8 mouse cellular contexts compared by ENCODE assay signal in genomic region chr11:46052105-46052659, GRCm38 (mm10). TPM values are rescaled to one million over a fixed set of nuclear protein-coding genes. Genes with fewer than 3 reads are reported as not detected.
DNase-seq lines count a peak whose midpoint lies in the region; ATAC-seq and TF ChIP-seq lines count a peak whose summit lies in the region.
"Not testable (repeated sequence)": the region's sequence is repeated elsewhere in the genome, so short reads cannot be mapped to it uniquely, and the experiment has no call there.

Gene Gm12166, minus strand, starts transcription at chr11:46052321.

- ATAC-seq in granulocyte monocyte progenitor cell, adult 5-6 weeks (replicated peaks; ENCODE audit: poor library complexity, severe bottlenecking), result peak; percentile 67
- 0 out of 2 replicates have a peak, but pooled peaks have one; percentile 16 for ATAC-seq in hindbrain, postnatal 0 days
- not testable (repeated sequence) for ATAC-seq in midbrain, postnatal 0 days (ENCODE audit: low FRiP score); stomach, postnatal 0 days (ENCODE audit: low FRiP score, low TSS enrichment)

- not testable (repeated sequence) for TF ChIP-seq EP300 in stomach, postnatal 0 days (optimal IDR thresholded peaks at IDR 0.05)

- H3K79me3 ChIP-seq in C2C12 (ENCODE audit: low read depth), result not testable (repeated sequence)

- WGBS in hindbrain, postnatal 0 days, result 18% methylated on average over 19 of the region's 19 CpGs
- WGBS in midbrain, postnatal 0 days, result 26% methylated on average over 19 of the region's 19 CpGs
- 34% methylated on average over 19 of the region's 19 CpGs for WGBS in stomach, postnatal 0 days

- H3K27me3 ChIP-seq in C2C12 (ENCODE audit: control insufficient read depth, insufficient read depth, insufficient read length); hindbrain, postnatal 0 days (ENCODE audit: insufficient read depth, low read length); midbrain, postnatal 0 days (ENCODE audit: insufficient read depth, low read length); stomach, postnatal 0 days (ENCODE audit: control insufficient read depth, insufficient read depth, low read length): not testable (repeated sequence)

- not testable (repeated sequence) for H3K4me1 ChIP-seq in hindbrain, postnatal 0 days (ENCODE audit: insufficient read depth, low read length); midbrain, postnatal 0 days (ENCODE audit: insufficient read depth, low read length); stomach, postnatal 0 days (replicated peaks; ENCODE audit: control insufficient read depth, insufficient read depth)

- not testable (repeated sequence) for H3K27ac ChIP-seq in hindbrain, postnatal 0 days; midbrain, postnatal 0 days (ENCODE audit: low read depth, low read length); stomach, postnatal 0 days (replicated peaks)

- peak; percentile 68 for DNase-seq in adrenal gland, adult 2 months
- DNase-seq in cerebellum, postnatal 36 days, result peak; percentile 66 to 68
- DNase-seq in hindbrain, postnatal 0 days (ENCODE audit: low spot score), result peak; percentile 66
- peak; percentile 61 for DNase-seq in left cerebral cortex, postnatal 4 days
- DNase-seq in midbrain, postnatal 0 days (ENCODE audit: low spot score), result peak; percentile 70
- peak; percentile 57 for DNase-seq in stomach, postnatal 0 days (ENCODE audit: low spot score)

- TF ChIP-seq CTCF in C2C12 (IDR thresholded peaks at IDR 0.05; ENCODE audit: control insufficient read depth, insufficient read depth, insufficient read length), result peak; percentile 10
- TF ChIP-seq CTCF in hindbrain, postnatal 0 days (IDR thresholded peaks at IDR 0.05; ENCODE audit: low read depth), result peak; percentile 65
- peak; percentile 65 for TF ChIP-seq CTCF in midbrain, postnatal 0 days (IDR thresholded peaks at IDR 0.05)
- TF ChIP-seq CTCF in stomach, postnatal 0 days (IDR thresholded peaks at IDR 0.05; ENCODE audit: low read depth), result peak; percentile 80

- not testable (repeated sequence) for H3K9ac ChIP-seq in hindbrain, postnatal 0 days (replicated peaks; ENCODE audit: low read length); midbrain, postnatal 0 days (replicated peaks; ENCODE audit: low read length, poor library complexity, severe bottlenecking); stomach, postnatal 0 days (ENCODE audit: low read length)

- not testable (repeated sequence) for H3K9me3 ChIP-seq in hindbrain, postnatal 0 days (ENCODE audit: low read length); midbrain, postnatal 0 days (ENCODE audit: low read length); stomach, postnatal 0 days (ENCODE audit: control insufficient read depth, low read length)

- H3ac ChIP-seq in C2C12 (ENCODE audit: control insufficient read depth, insufficient read length, low read depth), result not testable (repeated sequence)

- H3K36me3 ChIP-seq in C2C12 (ENCODE audit: control insufficient read depth, insufficient read depth); hindbrain, postnatal 0 days (ENCODE audit: insufficient read depth, low read length); midbrain, postnatal 0 days (ENCODE audit: insufficient read depth, low read length); stomach, postnatal 0 days (ENCODE audit: control insufficient read depth, insufficient read depth, low read length): not testable (repeated sequence)

- peaks cover 11% of the 10 kb centered on the region for H3K79me2 ChIP-seq in C2C12 (ENCODE audit: control insufficient read depth, insufficient read depth)

- H3K4me2 ChIP-seq in hindbrain, postnatal 0 days (ENCODE audit: low read depth, low read length); midbrain, postnatal 0 days (ENCODE audit: low read depth, low read length, poor library complexity, severe bottlenecking); stomach, postnatal 0 days (replicated peaks; ENCODE audit: low read depth): not testable (repeated sequence)

- intact Hi-C loops in left cerebral cortex, postnatal 4 days (cut with DNase I), result loop anchor here (10.0 kb wide), 1 partner anchor 87 kb away; no protein-coding TSS in a partner anchor

- H3K4me3 ChIP-seq in C2C12 (ENCODE audit: insufficient read depth, poor library complexity, severe bottlenecking); hindbrain, postnatal 0 days (ENCODE audit: low read length); midbrain, postnatal 0 days (ENCODE audit: low read depth, low read length); stomach, postnatal 0 days (ENCODE audit: low read depth, low read length): not testable (repeated sequence)

RNA-seq across cellular contexts. Expression of gene Gm12166, which starts in this region (rescaled TPM):
- polyA plus RNA-seq in C2C12 (2012; fragmentation: generic; extraction: Trizol), result 4.0 TPM
- 1 to 10 TPM in 1 of 2 experiments, under 1 TPM in 1; 0.92 to 3.5 TPM for total RNA-seq in adrenal gland, adult 2 months (2021)
- polyA plus RNA-seq in adrenal gland, adult 2 months (2012; rRNA removed), result 7.5 and 14.5 TPM in 2 replicates
- total RNA-seq in granulocyte monocyte progenitor cell, adult 5-6 weeks (2014; fragmentation: Nextera tagmentation), result 9.0 and 11.9 TPM in 2 replicates
- 20.7 and 35.7 TPM in 2 replicates for total RNA-seq in granulocyte monocyte progenitor cell, adult 5-6 weeks (2017)
- total RNA-seq in hindbrain, postnatal 0 days (2014; rRNA removed), result 6.5 and 10.6 TPM in 2 replicates
- polyA plus RNA-seq in hindbrain, postnatal 0 days (2015; fragmentation: Nextera tagmentation; extraction: Ambion mirVana), result 8.2 and 8.3 TPM in 2 replicates
- 1 to 10 TPM; 2.2 to 4.4 TPM for total RNA-seq in left cerebral cortex, postnatal 4 days (2021)
- 8.7 and 12.1 TPM in 2 replicates for total RNA-seq in midbrain, postnatal 0 days (2014; rRNA removed)
- polyA plus RNA-seq in midbrain, postnatal 0 days (2015; fragmentation: Nextera tagmentation; extraction: Ambion mirVana), result 8.3 and 8.9 TPM in 2 replicates
- polyA plus RNA-seq in stomach, postnatal 0 days (2015; fragmentation: Nextera tagmentation; extraction: Ambion mirVana), result 7.0 and 7.3 TPM in 2 replicates

Comparison
In these comparisons a context has a peak if more than half of its experiments do, and no peak if none do; other contexts are left out.
1. CTCF ChIP-seq: peak in every context shown above with its lines; median percentile 80 in stomach, postnatal 0 days; 65 in hindbrain, postnatal 0 days; 65 in midbrain, postnatal 0 days; 10 in C2C12.